Mouse (Mus musculus) spleen, adult 2 months (tissue): Measurements from ENCODE around the gene Flrt1.

Experiments
- CTCF ChIP-seq: fragments of 200-500 bp; IDR thresholded peaks from 2 replicates; pipeline ENCODE4 v1.5.1; 2011; ENCODE audit warnings: mild to moderate bottlenecking, inconsistent platforms; ENCODE audit not compliant: insufficient read depth, insufficient read length, insufficient replicate concordance; ENCODE audit errors: extremely low read depth
- POLR2A ChIP-seq: fragments of 200-500 bp; IDR thresholded peaks from 2 replicates; pipeline ENCODE4 v1.6.1; 2011; ENCODE audit warnings: low read depth, low read length, inconsistent platforms

GRCm38 (mm10) chr19:7106566-7106965 lies 1.0 kb upstream of the Flrt1 start:
- no peak for TF ChIP-seq CTCF
- no peak for TF ChIP-seq POLR2A
